Mouse (Mus musculus): ENCODE data around the gene Cnr2. TPM values are rescaled to one million over a fixed set of nuclear protein-coding genes. Genes with fewer than 3 reads are reported as not detected.

The Cnr2 gene
- polyA plus RNA-seq, 1 experiment: not detected

DNA sequence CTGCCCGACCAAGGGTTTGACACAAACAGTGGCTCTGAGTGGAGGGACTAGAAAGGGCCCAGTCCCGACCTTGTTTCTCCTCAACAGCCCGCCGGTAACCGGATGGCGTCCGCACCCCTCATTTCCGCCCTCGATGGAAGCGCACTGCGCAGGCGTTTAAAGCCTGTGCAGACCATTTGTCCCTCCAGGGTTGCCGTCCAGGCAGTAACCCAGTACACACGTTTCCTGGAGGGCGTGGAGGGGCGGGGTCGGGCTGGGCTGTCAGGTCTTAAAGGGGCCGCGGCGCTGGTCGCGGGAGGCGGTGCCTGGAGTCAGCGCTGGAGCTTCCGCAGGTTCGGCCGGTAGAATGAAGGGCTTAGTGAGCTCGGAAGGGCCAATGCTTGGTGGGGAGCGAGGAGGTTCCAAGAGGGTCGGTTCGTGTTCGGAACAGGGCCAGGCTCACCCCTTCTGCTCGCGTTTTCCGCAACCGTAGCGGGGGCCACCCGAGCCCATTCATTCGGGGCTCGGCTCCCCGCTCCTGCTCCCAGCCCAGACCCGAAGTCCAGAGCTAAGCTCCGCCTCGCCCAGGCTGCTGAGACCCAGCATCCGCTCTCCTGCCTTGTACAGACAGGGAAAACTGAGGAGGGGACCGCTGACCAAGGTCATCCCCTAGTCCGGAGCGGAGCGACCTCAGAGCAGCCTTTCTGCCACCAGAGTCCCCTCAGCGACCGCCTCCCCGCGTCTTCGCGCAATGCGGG, 68.4 kb downstream of the Cnr2 start, which contains the start of gene Gale:
Gale (plus strand) TSS at position 271 of the 737 bp plus-strand sequence.
- H3K4me3 ChIP-seq (ENCODE audit: insufficient read depth, poor library complexity, severe bottlenecking): peak within 1 kb of the TSS; percentile 79
- peaks cover 26% of the 10 kb centered on the region for H3K36me3 ChIP-seq (ENCODE audit: control insufficient read depth, insufficient read depth)

DNA sequence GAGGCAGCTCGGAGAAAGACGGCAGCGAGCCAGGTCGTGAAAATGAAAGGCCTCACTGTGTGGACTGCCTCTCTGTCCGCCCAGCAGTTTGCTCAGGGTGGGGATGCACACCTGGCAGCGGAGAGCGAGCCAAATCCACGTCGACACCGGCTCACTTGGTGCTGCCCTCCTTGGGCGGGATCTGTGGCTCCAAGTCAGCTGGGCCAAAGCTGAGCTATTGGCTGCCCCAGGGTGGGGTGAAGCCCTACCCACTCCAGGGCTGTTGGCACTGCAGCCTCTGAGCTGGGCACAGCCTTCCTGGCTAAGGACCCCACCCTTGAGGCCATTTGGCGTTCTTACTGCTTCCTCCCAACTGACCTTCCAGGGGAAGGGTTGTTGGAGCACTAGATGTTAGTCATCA, 69.2 kb downstream of the Cnr2 start:
- H3ac ChIP-seq (ENCODE audit: control insufficient read depth, insufficient read length, low read depth): peak overlapping the region; percentile 76
- H3K4me3 ChIP-seq (ENCODE audit: insufficient read depth, poor library complexity, severe bottlenecking): peak overlapping the region; percentile 79
- TF ChIP-seq CEBPB (IDR thresholded peaks at IDR 0.05; ENCODE audit: low read depth) (no peak), CTCF (IDR thresholded peaks at IDR 0.05; ENCODE audit: control insufficient read depth, insufficient read depth, insufficient read length) (no peak), MYOG (IDR thresholded peaks at IDR 0.05; ENCODE audit: control insufficient read depth, extremely low read depth, insufficient read length) (no peak), USF1 (IDR thresholded peaks at IDR 0.05; ENCODE audit: low read depth) (no peak), MYOD1 (IDR thresholded peaks at IDR 0.05; ENCODE audit: control insufficient read depth, insufficient read length, low read depth) (no peak)
- peaks cover 32% of the 10 kb centered on the region for H3K36me3 ChIP-seq (ENCODE audit: control insufficient read depth, insufficient read depth)
- no peaks in the 10 kb centered on the region for H3K27me3 ChIP-seq (ENCODE audit: control insufficient read depth, insufficient read depth, insufficient read length)
- no peaks in the 10 kb centered on the region for H3K79me2 ChIP-seq (ENCODE audit: control insufficient read depth, insufficient read depth)
- no peaks in the 10 kb centered on the region for H3K79me3 ChIP-seq (ENCODE audit: low read depth)

More for the DNA sequence above, 68.4 kb downstream of the Cnr2 start, which contains the start of gene Gale:
- Histone ChIP-seq H3ac (ENCODE audit: control insufficient read depth, insufficient read length, low read depth) (peak within 1 kb of the TSS; percentile 86), H3K79me3 (ENCODE audit: low read depth) (no peaks in the 10 kb centered on the region), H3K27me3 (ENCODE audit: control insufficient read depth, insufficient read depth, insufficient read length) (no peaks in the 10 kb centered on the region), H3K79me2 (ENCODE audit: control insufficient read depth, insufficient read depth) (no peaks in the 10 kb centered on the region)
- TF ChIP-seq MAX (IDR thresholded peaks at IDR 0.05) (peak; percentile 34), MYOG (IDR thresholded peaks at IDR 0.05; ENCODE audit: control insufficient read depth, extremely low read depth, insufficient read length) (no peak)

DNA sequence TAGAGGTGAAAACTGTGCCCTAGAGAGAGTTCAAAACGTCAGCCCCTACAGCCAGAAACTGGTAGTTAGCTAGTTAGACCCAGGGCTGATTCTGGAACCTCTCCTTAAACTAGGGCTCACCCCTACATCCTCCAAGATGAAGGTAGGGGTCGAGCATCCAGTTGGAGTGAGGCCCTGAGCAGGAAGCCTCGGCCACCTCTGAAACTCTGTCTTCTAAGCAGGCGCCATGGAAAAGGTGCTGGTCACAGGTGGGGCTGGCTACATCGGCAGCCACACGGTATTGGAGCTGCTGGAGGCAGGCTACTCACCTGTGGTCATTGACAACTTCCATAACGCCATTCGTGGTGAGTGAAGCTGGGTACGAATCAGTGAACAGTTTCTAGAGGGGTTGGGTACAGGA, 69.9 kb downstream of the Cnr2 start:
- no peaks in the 10 kb centered on the region for H3K27me3 ChIP-seq (ENCODE audit: control insufficient read depth, insufficient read depth, insufficient read length)
- H3K79me3 ChIP-seq (ENCODE audit: low read depth): no peaks in the 10 kb centered on the region
- peaks cover 38% of the 10 kb centered on the region for H3K36me3 ChIP-seq (ENCODE audit: control insufficient read depth, insufficient read depth)
- no peaks in the 10 kb centered on the region for H3K79me2 ChIP-seq (ENCODE audit: control insufficient read depth, insufficient read depth)
- no peak overlapping the region for H3K4me3 ChIP-seq (ENCODE audit: insufficient read depth, poor library complexity, severe bottlenecking)
- TF ChIP-seq MYOD1 (IDR thresholded peaks at IDR 0.05; ENCODE audit: control insufficient read depth, insufficient read length, low read depth) (no peak), CEBPB (IDR thresholded peaks at IDR 0.05; ENCODE audit: low read depth) (no peak), CTCF (IDR thresholded peaks at IDR 0.05; ENCODE audit: control insufficient read depth, insufficient read depth, insufficient read length) (no peak), MAX (IDR thresholded peaks at IDR 0.05) (no peak), MYOG (IDR thresholded peaks at IDR 0.05; ENCODE audit: control insufficient read depth, extremely low read depth, insufficient read length) (no peak), USF1 (IDR thresholded peaks at IDR 0.05; ENCODE audit: low read depth) (no peak), FOSL1 (IDR thresholded peaks at IDR 0.05; ENCODE audit: insufficient read depth, low read length, poor library complexity, severe bottlenecking) (no peak)
- H3ac ChIP-seq (ENCODE audit: control insufficient read depth, insufficient read length, low read depth): no peak overlapping the region

DNA sequence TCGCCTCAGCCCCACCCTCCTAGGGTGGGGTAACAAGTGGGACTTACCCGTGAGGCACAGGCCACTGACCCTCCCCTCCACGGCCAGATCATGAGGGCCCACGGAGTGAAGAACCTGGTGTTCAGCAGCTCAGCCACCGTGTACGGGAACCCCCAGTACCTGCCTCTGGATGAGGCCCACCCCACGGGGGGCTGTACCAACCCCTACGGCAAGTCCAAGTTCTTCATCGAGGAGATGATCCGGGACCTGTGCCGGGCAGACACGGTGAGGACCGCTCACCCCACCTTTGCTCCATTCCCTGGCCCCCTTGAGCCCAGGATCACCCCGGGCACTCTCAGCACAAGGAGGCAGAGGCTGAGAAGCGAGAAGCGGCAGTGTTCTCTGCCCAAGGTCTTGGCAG, 71.1 kb downstream of the Cnr2 start:
- no peak for TF ChIP-seq USF1 (IDR thresholded peaks at IDR 0.05; ENCODE audit: low read depth)
- TF ChIP-seq MAX (IDR thresholded peaks at IDR 0.05): no peak
- no peak for TF ChIP-seq MYOG (IDR thresholded peaks at IDR 0.05; ENCODE audit: control insufficient read depth, extremely low read depth, insufficient read length)
- TF ChIP-seq FOSL1 (IDR thresholded peaks at IDR 0.05; ENCODE audit: insufficient read depth, low read length, poor library complexity, severe bottlenecking): no peak
- TF ChIP-seq CTCF (IDR thresholded peaks at IDR 0.05; ENCODE audit: control insufficient read depth, insufficient read depth, insufficient read length): no peak
- TF ChIP-seq CEBPB (IDR thresholded peaks at IDR 0.05; ENCODE audit: low read depth): no peak
- TF ChIP-seq MYOD1 (IDR thresholded peaks at IDR 0.05; ENCODE audit: control insufficient read depth, insufficient read length, low read depth): no peak
- Histone ChIP-seq H3ac (ENCODE audit: control insufficient read depth, insufficient read length, low read depth) (no peak overlapping the region), H3K79me2 (ENCODE audit: control insufficient read depth, insufficient read depth) (peaks cover 12% of the 10 kb centered on the region), H3K27me3 (ENCODE audit: control insufficient read depth, insufficient read depth, insufficient read length) (no peaks in the 10 kb centered on the region), H3K4me3 (ENCODE audit: insufficient read depth, poor library complexity, severe bottlenecking) (no peak overlapping the region), H3K79me3 (ENCODE audit: low read depth) (peaks cover 2% of the 10 kb centered on the region), H3K36me3 (ENCODE audit: control insufficient read depth, insufficient read depth) (peaks cover 43% of the 10 kb centered on the region)

DNA sequence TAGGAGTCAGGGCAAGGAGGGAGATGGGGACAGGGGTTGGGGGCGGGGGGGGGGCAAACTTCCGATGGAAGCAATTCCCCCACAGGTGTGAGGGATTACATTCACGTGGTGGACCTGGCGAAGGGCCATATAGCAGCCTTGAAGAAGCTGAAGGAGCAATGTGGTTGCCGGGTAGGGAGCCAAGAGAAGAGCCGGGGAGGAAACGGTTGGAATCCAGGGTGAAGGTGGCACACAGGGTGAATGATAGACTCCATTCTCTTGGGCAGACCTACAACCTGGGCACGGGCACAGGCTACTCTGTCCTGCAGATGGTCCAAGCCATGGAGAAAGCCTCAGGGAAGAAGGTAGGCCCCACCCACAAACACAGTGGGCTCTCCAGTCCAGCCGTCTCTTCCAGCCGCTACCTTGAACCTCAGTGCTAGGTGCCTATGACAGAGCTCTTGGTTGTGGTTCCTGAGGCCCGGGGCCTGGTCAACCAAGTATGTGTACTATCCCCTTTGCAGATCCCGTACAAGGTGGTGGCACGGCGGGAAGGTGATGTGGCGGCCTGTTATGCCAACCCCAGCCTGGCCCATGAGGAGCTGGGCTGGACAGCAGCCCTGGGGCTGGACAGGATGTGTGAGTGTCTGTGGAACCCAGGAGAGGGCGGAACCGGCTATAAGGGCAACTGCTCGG, 72.0 kb downstream of the Cnr2 start:
- TF ChIP-seq MYOG (IDR thresholded peaks at IDR 0.05; ENCODE audit: control insufficient read depth, extremely low read depth, insufficient read length) (no peak), MYOD1 (IDR thresholded peaks at IDR 0.05; ENCODE audit: control insufficient read depth, insufficient read length, low read depth) (no peak), FOSL1 (IDR thresholded peaks at IDR 0.05; ENCODE audit: insufficient read depth, low read length, poor library complexity, severe bottlenecking) (no peak), MAX (IDR thresholded peaks at IDR 0.05) (no peak), USF1 (IDR thresholded peaks at IDR 0.05; ENCODE audit: low read depth) (no peak), CTCF (IDR thresholded peaks at IDR 0.05; ENCODE audit: control insufficient read depth, insufficient read depth, insufficient read length) (no peak), CEBPB (IDR thresholded peaks at IDR 0.05; ENCODE audit: low read depth) (no peak)
- Histone ChIP-seq H3K79me2 (ENCODE audit: control insufficient read depth, insufficient read depth) (peaks cover 21% of the 10 kb centered on the region), H3K36me3 (ENCODE audit: control insufficient read depth, insufficient read depth) (peaks cover 43% of the 10 kb centered on the region)

More for the DNA sequence above, 72.0 kb downstream of the Cnr2 start:
- H3K27me3 ChIP-seq (ENCODE audit: control insufficient read depth, insufficient read depth, insufficient read length): no peaks in the 10 kb centered on the region
- no peak overlapping the region for H3K4me3 ChIP-seq (ENCODE audit: insufficient read depth, poor library complexity, severe bottlenecking)
- no peak overlapping the region for H3ac ChIP-seq (ENCODE audit: control insufficient read depth, insufficient read length, low read depth)
- peaks cover 11% of the 10 kb centered on the region for H3K79me3 ChIP-seq (ENCODE audit: low read depth)

Measured in C2C12 (cell line).